Mouse (Mus musculus) kidney, adult 2 months (tissue): Measurements from ENCODE around the gene Fibcd1.

ENCODE experiments used
- CTCF ChIP-seq: fragments of 200-500 bp; conservative IDR thresholded peaks from 2 replicates; pipeline ENCODE4 v1.5.1; 2011; ENCODE audit warnings: low read depth, mild to moderate bottlenecking, control low read depth, low read length, moderate library complexity, mixed read lengths; ENCODE audit not compliant: insufficient read depth, insufficient read length
- POLR2A ChIP-seq: fragments of 200-500 bp; IDR thresholded peaks from one replicate; pipeline ENCODE4 v1.6.1; 2011; ENCODE audit warnings: low read depth, low read length, control low read depth

- TF ChIP-seq CTCF (no peak), POLR2A (no peak)
Measured at GRCm38 (mm10) chr2:31874290-31874855, 28.6 kb upstream of the Fibcd1 start.
